Mouse (Mus musculus) thymus, postnatal 4 days (tissue): ENCODE results near the gene Zfp688.
A peak's percentile ranks its signal among the peaks of the same experiment; 100 is the strongest.
"Not testable (repeated sequence)": the region's sequence is repeated elsewhere in the genome, so short reads cannot be mapped to it uniquely, and the experiment has no call there.

Experiments
- DNase-seq: peaks from one replicate; pipeline ENCODE4 v3.0.0; 2021

The Zfp688 gene

DNA sequence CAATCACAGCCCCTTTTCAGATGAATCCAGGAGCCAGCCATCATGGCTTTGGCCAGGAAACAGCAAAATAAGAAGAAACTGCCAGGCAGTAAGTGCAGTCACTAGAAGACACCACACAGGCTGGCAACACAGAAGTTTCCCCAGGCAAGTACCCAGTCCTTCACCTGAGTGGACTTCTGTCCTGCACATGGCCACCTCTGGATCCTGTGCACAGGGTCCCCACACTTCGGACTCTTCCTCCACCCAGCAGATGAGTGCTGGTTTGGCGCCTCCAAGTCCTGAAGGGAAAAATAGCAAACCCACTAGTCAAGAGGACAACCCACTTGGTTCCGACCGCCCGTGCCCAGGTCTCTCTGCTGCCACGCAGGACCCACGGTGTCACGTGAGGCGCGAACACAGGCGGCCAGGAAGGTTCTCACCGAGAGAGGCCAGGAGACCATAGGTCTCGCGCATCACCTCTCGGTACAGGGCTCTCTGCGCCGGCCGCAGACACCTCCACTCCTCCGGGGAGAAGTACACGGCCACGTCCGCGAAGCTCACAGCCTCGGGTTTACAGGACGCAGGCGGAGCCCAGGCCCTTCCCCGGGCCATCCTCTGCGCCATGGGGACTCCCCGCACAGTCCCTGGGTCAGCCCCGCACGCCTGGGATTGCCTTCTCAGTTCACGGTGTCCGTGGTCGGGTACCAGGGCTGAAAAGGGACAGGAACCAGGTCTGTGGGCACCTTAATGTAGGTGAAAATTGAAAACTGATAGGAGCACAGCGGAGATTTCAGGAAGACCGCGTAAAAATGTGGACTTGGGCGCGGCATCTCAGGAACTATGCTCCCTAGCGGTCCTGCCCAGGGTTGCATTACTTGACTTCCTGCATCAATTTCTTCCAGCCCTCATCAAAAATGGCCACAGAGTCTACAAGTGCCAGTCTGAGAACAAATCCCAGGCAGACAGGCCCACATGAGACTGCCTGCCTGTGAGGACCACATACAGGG lies 15.6 kb downstream of the Zfp688 start, which contains the start of gene Zfp764:
Zfp764 (minus strand) TSS at position 821 of the 986 bp plus-strand sequence.
- peak; percentile 92 for DNase-seq

DNA sequence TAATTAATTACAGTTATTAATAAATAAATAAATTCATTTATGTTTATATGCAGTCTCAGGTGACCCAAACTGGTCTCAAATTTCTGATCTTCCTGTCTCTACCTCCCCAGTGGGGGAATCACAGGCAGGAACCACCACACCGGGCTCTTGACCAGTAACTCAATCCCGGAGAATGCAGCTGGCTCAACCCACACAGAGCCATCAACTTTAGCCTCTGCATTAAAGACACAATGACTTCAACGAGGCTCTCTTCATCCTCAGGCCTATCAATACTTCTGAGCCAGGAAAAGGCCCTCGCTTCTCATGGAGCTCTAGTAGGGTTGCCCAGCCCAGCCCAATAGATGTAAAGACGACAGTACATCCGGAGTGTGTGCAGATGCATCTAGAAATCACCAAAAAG lies 17.8 kb downstream of the Zfp688 start:
- DNase-seq: not testable (repeated sequence)

DNA sequence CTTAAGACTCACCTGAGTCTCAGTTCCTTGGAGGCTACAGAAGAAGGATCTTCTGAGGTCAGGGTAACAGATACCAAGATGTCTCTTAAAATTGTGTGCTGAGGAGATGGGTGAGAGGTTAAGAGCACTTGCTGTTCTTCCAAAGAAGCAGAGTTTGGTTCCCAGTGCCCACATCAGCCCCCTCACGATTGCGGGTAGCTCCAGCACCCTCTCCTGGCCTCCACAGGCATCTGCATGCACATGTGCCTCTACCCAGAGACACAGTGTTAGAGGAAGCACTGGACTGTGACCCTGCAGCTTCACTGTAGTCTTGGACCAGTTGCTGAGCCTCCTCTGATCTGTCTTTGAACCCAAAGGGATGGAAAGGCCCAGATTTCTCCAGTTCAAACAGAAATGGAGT lies 18.9 kb downstream of the Zfp688 start:
- peak; percentile 43 for DNase-seq

DNA sequence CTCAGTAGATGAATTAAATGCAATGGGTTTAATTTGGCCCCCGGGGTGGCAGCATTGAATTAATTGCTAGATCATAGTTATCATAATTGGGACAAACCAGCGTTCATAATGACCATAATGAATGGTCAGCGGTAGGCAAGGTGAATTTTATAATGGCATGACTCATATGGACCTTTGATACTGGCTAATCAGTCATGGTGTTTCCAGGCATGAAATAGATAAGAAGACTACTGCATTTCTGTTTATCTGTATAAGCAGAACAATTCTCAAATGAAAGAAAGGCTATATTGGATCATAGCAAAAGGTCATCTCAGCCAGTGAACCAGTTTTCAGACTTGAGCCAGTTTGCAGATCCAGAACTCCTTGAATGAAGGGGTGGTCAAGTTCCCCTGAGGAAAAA lies 21.5 kb downstream of the Zfp688 start:
- no peak for DNase-seq

DNA sequence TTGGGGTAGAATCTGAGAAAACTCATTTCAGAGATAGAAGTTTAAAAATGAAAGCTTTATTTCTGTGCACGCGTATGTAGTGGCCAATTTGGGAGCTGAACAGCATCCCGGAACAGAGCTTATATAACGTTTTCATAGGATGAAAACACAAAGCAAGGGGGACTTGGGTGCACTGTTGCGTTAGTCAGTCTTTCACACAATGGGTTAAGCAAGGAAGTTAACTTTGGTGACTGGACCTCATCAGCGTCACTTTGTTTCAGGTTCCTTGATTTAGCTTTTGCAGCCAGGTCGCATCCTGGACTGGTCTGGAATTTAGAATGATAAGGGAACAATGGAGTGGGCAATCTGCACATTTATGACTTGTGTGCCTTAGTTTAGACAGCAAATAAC lies 27.9 kb downstream of the Zfp688 start:
- DNase-seq: no peak

DNA sequence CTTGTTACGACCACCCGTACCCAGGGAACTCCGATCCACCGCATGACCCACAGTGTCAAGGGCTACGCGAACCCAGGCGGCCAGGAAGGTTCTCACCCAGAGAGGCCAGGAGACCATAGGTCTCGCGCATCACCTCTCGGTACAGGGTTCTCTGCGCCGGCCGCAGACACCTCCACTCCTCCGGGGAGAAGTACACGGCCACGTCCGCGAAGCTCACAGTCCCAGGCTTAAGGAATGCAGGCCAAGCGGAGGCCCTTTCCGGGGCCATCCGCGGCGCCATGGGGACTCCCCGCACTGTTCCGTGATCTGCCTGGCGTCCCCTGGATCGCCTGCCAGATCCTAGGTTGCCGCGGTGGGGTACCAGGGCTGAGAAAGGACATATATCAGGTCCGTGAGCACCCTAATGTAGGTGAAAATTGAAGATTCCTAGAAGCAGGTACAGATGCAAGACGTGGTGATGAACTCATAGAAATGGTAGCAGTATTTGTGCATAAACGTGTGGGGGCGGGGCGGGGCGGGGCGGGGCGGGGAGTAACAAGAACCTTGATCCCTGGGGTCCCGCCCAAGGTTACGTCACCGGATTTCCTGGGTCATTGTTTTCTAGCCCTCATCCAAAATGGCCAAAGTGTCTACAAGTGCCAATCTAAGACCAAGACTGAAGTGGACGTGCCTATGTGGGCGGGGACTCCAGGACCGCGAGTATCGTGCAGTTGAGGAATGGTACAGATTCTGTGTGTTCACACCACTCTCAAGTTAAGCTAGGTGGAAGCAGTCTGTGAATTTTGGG lies 28.5 kb downstream of the Zfp688 start, which contains the start of gene E430018J23Rik:
E430018J23Rik (minus strand) TSS at position 473 of the 787 bp plus-strand sequence.
- peak; percentile 94 for DNase-seq

DNA sequence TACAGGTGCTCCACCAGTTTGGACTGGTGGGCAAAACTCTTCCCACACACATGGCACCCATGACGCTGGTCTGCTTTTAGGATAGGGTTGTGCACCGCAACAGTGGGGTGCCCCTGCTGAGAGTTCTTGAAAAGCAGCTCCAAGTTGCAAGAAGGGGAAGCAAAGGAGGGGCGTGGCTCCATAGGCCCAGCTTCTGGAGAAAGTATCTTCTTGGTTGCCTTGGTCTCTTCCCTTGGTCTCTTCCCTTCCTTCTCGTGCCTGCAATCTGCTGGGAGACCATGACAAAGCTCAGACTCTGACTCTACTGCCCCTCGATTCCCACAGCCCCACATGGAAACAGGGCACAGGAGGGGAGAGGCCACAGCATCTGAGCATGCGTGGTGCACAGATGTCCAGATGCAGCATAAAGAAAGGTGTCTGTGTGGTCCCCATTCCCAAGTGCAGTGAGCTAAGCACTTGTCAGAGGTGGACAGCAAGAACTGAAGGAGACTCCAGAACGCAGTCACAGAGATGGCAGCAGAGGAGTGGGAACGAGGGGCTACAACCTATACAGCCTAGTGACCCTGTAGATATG lies 29.5 kb downstream of the Zfp688 start:
- no peak for DNase-seq

DNA sequence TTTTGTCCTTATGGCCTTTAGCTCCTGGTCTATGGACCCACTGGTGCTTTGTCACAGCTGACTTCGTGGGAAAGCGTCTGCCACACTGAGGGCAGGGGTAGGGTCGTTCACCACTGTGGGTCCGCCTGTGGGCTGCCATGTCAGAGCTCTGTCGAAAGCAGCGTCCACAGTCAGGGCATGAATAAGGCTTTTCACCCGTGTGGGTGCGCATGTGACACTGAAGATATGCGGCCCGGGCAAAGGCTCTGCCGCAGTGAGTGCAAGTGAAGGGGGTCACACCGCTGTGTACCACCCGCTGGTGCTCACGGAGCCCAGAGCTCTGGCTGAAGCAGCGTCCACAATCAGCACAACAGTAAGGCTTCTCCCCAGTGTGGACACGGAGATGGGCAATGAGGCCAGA lies 30.3 kb downstream of the Zfp688 start:
- no peak for DNase-seq

DNA sequence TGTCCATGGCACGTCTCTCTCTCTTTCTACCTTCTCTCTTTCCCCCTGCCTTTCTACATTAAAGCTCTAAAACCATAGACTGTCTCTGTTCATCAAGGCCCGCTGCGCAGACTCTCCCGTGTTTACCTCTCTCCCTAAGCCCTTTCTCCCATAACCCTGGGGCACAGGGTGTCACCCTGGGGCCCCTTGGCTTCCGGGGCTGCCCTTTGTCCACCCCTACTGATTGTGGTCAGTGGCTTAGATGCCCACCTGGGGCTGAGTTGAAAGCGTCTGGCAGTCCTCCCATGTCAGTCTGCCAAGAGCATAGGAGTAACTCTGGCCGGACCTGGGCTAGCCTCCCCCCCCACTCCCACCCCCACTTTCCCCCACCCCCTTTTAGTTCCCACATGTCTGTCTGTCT lies 31.6 kb downstream of the Zfp688 start:
- DNase-seq: no peak

DNA sequence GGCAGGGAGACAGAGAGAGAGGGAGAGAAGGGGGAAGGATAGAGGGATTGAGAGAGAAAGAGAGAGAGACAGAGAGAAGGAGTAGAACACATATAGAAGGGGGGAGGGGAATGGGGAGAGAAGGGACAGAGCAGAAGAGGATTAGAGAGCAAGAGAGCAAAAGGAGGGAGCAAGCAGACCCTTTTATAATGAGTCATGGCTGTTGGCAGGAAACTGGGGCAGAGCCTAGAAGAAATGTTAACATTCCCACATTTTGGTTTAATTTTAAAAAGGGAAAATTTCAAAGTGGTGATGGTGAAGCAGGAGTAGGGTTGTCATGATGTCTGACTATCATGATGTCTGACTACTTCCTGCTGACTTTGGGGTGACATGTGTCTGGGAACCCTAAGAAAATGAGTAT lies 33.7 kb downstream of the Zfp688 start:
- not testable (repeated sequence) for DNase-seq

DNA sequence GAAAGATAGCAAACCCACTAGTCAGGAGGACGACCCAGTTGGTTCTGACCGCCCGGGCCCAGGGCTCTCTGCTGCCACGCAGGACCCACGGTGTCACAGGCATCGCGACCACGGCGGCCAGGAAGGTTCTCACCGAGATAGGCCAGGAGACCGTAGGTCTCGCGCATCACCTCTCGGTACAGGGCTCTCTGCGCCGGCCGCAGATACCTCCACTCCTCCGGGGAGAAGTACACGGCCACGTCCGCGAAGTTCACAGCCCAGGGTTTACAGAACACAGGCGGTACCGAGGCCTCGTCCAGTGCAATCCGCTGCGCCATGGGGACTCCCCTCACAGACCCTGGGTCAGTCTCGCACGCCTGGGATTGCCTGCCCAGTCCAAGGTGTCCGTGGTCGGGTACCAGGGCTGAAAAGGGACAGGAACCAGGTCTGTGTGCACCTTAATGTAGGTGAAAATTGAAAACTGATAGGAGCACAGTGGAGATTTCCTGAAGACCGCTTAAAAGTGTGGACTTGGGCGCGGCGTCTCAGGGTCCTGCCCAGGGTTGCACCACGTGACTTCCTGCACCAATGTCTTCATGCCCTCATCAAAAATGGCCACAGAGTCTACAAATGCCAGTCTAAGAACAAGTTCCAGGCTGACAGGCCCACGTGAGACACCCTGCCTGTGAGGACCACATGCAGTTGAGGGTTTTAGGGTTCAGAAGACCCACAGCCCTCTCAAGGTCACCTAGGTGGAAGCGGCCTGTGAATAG lies 35.1 kb downstream of the Zfp688 start, which contains the start of gene 9130019O22Rik:
9130019O22Rik (minus strand) TSS at position 526 of the 752 bp plus-strand sequence.
- DNase-seq: peak; percentile 93

DNA sequence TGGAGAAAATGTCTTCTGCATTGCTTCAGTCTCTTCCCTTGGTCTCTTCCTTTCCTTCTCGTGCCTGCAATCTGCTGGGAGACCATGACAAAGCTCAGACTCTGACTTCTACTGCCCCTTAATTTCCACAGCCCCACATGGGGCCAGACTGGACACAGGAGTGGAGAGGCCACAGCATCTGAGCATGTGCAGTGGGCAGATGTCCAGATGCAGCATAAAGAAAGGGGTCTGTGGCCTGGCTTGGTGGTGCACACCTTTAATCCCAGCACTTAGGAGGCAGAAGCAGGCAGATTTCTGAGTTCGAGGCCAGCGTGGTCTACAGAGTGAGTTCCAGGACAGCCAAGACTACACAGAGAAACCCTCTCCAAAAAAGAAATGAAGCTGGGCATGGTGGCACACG lies 36.3 kb downstream of the Zfp688 start:
- DNase-seq: not testable (repeated sequence)

DNA sequence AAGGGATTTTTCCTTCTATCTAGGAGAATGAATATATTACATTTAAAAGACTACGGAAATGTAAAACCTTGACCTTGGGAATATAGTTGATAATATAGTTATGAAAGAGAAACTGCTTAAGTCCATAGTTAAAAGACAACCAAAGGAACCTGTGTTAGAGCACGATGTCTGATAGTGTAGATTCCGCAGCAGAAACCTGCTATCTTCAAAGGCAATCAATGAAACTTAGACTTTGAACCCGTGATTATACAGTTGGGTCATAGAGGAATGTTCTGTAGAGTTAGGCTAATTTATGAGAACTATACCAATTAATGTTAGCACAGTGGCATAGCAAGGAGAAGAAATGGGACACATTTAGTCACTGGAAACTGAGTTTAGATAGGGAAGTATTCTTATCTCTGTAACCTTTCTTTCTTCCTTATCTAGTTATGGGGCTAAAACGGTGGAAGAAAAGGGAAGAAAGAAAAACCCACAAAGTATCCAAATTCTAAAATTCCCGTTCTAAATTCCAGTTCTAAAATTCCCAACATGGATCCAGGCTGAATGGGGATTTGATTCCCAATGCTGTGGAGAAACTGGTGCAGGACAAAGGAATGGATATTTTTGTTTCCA lies 43.5 kb downstream of the Zfp688 start:
- no peak for DNase-seq

DNA sequence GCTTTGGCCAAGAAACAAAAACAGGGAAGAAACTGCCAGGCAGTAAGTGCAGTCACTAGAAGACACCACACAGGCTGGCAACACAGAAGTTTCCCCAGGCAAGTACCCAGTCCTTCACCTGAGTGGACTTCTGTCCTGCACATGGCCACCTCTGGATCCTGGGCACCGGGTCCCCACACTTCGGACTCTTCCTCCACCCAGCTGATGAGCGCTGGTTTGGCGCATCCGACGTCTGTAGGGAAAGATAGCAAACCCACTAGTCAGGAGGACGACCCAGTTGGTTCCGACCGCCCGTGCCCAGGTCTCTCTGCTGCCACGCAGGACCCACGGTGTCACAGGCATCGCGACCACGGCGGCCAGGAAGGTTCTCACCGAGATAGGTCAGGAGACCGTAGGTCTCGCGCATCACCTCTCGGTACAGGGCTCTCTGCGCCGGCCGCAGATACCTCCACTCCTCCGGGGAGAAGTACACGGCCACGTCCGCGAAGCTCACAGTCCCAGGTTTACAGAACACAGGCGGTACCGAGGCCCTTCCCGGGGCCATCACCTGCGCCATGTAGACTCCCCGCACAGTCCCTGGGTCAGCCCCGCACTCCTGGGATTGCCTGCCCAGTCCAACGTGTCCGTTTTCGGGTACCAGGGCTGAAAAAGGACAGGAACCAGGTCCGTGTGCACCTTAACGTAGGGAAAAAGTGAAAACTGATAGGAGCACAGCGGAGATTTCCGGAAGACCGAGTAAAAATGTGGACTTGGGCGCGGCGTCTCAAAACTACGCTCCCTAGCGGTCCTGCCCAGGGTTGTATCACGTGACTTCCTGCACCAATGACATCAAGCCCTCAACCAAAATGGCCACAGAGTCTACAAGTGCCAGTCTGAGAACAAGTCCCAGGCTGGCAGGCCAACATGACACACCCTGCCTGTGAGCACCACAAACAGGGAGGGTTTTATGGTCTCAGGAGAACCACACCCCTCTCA lies 46.3 kb downstream of the Zfp688 start, which contains the start of gene Zfp747:
Zfp747 (minus strand) TSS at position 780 of the 975 bp plus-strand sequence.
- DNase-seq: peak; percentile 94

DNA sequence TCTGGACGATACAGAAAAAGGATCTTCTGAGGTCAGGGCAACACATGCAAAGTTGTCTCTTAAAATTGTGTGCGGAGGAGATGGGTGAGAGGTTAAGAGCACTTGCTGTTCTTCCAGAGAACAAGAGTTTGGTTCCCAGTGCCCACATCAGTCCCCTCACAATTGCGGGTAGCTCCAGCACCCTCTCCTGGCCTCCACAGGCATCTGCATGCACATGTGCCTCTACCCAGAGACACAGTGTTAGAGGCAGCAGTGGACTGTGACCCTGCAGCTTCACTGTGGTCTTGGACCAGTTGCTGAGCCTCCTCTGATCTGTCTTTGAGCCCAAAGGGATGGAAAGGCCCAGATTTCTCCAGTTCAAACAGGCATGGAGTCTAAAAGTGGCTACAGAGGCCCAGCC lies 50.0 kb downstream of the Zfp688 start:
- peak; percentile 55 for DNase-seq

DNA sequence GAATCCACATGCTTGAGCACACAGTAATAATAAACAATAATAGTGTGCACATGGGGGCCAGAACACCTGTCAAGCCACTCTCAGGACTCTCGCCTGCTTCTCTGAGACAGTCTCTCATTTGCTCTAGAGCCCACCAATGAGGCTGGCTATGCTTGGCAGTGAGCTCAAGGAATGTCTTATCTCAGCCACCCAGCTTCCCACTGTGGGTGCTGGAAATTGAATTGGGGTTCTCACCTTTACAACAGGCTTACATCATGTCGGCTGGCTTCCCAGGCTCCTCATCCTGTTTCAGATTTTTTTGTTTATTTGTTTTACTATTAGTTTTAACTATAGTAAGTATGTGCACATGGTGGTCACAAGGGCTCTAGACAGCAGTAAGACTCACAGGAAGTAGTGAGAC lies 50.7 kb downstream of the Zfp688 start:
- no peak for DNase-seq
